Mouse (Mus musculus) layer of hippocampus, adult 11-12 months (tissue): Measurements from ENCODE around the gene Fam84b.
A peak's percentile ranks its signal among the peaks of the same experiment; 100 is the strongest.

Source experiments
- DNase-seq: peaks from one replicate; pipeline ENCODE4 v3.0.0; 2022; ENCODE audit warnings: low spot score

Gene Fam84b

DNA sequence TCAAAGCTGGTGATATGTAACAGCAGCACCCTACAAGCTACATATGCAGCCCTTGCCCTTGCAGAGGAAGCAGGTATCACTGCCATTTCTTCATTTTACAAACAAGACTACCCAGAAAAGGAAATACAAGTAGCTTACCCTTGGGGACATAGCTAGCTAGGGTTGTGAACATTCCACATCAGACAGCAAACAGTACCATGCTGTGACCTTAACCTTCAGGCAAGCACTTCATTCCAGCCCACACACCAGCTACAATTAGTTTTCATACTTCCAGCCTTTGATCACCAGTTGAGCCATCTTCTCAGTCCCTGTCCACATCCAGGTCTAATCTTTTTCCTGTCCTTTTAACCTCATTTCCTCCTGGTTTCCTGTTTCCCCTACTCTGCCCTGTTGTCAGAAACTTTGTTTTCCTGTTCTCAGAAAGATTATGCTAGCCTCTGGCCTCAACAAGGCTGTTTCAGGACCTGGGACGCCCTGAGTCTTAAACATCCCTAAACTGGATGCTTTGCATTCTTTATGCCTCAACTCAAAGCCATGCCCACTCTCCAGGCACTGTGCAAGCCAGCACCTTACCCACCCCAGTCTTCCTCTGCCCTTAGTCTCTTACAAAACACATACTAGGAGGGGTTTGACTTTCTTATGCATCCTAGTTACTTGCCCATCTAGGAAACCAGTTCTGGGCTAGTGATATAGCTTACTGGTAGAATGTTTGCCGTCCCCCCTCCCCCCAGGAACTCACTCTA lies 19.9 kb downstream of the Fam84b start:
- no peak for DNase-seq

DNA sequence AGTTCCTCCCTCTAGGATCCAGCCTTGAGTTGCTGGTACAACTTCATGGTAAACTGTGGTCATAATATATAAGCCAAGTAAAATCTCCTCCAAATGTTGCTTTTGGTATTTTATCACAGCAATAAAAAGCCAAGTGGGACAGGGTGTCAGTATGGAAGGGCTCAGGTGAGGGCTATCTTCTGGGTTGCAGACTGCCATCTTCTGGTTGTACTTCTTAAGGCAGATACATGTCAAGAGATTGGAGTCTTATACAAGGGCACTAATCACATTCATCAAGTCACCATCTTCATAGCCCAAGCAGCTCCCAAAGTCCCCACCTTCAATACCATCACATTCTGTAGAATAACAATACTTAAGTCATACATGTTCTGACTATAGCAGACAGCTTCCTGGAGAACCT lies 21.0 kb downstream of the Fam84b start:
- DNase-seq, result no peak

DNA sequence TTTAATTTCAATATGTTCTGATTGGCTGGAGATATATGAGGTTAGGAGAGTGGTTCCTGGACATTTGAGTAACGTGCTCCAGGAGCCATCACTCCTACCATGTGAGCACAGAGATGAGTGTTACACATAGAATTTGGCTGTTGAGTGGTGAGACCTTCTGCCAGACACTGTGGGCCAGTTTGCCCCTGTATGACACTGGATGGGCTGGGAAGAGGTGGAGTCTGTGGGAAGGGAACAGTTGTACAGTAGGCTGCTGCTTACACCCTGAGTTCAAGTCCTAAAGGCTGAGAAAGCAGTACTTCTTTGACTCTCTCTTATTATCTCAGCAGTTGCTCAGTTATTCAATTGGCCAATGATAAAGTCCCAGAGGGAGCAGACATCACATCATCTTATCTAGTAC lies 27.4 kb downstream of the Fam84b start:
- DNase-seq, result no peak

DNA sequence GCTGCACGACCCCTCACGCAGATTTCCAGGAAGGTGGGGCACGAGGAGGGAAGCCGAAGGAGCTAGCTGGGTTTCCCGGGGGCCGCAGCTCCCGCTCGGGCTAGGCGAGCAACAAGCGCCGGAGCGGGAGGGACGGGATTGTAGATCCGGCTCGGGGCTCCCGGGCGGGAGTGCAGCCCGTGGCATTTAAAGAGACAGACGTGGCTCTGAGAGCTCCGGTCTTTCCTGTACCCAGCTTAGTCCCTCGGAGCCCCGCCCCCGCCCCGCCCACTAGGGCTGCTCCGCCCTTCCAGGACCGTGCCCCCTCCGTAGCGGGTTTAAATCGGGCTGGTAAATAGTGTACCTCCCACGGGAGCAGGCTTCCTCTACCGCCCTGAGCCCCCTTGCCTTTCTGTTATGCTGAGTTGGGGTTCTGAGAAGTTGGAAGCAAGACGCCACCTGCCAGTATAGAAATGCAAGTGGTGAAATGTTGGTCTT lies 28.8 kb downstream of the Fam84b start:
- DNase-seq, result peak; percentile 89

DNA sequence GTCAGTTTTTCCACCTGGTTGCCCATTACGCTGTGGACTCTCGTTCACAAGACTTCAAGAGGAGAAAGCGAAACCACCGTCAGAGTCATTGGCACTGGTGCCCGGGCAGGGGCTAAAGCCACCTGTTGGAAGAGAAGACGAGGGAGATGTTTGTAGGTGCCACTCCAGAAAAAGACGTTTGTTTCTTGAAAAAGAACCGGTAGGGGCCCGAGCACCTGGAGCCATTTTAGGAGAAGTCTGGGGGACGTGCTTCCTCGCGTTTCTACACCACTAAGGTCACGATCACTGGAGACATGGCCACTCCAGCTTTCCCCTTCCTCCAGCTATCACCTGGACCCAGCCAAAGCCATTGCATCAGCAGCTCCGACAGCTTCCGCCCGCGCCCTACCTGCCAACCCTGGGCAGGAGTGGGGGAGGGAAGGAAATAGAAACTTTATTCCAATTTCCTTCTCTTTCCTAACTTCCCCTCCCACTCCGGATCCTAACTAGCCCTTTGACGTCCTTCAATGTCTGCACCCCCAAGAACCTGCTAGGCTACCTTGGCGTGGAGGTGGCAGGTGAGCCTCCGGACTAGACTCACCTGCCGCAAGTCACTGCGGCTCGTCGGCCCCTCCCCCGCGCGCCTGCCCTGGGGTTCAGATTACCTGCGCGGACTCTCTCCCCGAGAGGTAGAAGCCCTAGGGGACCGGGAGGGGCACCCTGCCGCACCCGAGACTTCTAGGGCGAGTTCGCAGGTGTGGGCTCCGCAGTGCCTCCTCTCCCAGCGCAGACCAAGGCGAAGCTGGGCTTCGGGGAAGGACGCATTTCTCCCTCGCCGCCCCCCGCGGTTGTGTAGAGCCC lies 29.5 kb downstream of the Fam84b start:
- DNase-seq, result peak; percentile 13

DNA sequence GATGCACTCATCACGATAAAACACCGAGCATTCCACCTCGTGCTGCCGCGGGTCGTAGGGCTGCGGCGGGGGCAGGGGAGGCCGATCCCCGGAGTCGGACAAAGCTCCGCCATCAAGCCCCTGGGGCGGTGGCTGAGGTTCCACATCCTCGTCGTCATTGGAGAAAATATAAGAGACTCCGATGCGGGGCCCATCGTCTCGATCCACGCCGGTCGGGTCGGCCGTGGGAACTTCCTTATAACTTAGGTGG lies 30.0 kb downstream of the Fam84b start:
- DNase-seq, result no peak

DNA sequence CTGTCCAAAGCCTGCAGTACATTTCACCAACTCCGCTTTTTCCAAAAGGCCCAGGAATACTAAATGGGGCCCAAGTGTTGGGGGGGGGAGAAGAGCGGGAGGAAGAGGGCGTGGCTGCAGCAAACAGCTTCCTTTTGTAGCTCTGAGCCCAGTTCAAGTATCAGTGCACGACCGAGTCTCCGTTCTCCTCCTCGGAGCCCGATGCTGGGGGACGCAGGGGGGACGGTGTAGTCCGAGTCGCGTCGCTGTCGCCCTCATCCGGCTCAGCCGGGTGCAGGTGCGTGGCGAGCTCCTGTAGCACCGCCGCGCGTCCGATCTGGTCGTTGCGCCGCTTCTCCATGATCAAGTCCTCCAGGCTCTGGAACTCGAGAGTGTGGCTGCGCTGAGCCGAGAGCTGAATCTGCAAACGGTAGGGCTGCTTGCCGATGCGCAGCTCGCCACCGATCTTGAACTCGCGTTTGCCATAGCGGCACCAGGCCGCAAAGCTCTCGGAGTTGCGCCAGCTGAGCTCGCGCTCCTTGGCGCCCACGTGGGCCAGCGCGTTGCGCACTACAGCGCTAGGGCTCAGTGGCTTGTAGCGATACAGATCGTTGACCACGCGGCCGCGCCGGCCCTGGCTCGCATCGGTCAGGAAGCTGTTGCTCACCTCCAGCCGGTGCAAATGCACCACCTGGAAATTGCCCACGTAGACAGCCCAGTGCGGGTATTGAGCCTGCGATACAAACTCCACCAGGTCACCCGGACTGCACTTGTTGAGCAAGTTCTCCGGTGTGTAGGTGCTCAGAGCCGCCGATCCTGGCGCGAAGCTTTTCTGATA lies 30.6 kb downstream of the Fam84b start:
- peak; percentile 72 for DNase-seq

DNA sequence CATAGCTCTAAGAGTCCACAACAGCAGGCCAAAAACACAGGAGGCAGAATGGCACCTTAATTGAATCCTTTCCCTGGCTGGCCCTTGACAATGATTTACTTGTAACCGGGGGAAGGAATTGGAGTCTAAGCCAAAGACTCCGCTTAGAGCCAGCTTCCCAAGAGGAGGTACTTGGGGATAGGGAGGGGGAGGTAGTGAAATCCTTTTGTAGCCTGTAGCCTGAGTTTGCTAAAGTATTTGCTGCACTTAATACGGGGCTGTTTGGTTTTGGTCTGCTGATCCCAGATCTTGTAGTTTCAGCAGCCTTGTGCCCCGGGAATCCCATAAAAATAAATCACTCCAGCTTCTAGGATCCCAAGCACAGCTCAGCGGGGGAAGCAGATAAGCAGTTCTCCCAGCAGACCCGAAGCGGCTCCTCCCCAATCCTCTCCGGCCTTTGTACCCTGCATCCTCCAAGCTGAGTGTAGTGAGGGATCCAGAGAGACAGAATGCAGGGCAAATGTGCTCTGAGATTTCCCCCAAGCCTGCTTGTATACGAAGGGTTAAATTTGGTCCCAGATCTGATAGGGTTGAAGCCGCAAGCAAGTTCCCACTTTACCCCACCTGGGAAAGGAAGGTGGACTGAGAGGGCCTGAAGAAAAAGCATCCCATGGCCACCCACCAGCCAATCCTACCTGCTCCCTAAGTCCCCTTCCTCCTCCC lies 31.3 kb downstream of the Fam84b start:
- peak; percentile 23 for DNase-seq

DNA sequence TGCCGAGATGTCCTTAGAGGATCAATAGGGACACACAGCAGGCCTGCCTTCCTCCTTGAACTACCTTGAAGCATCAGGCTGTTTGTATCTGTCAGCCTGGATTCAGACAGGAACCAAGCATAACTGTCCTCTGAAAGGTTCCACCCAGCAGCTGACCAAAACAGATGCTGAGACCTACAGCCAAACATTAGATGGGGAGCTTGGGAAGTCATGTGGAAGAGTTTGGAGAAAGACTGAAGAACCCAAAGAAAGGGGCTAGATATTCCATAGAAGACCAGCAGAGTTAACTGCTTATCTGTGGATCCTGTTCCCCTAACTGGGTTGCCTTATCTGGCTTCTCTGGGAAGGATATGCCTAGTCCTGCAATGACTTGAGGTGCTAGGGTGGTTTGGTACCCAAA lies 35.1 kb downstream of the Fam84b start:
- DNase-seq, result no peak

DNA sequence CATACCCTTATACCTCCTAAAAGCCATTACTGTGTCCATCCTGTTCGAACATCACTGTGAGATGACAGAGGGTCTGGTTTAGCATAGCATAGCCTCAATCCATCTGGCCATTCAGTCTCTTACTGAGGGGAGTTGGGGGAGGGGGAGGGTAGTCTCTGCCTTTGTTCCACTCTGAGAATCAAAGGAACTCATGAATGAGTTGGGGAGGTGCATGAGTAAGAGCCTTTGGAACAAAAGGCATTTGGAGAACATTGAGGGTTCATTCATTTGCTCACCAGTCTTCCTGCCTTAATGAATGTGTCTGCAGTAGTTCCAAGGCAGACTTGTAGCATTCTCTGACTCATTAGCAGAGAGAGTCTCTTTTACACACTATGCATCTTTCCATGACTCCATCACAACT lies 37.1 kb downstream of the Fam84b start:
- DNase-seq, result no peak

DNA sequence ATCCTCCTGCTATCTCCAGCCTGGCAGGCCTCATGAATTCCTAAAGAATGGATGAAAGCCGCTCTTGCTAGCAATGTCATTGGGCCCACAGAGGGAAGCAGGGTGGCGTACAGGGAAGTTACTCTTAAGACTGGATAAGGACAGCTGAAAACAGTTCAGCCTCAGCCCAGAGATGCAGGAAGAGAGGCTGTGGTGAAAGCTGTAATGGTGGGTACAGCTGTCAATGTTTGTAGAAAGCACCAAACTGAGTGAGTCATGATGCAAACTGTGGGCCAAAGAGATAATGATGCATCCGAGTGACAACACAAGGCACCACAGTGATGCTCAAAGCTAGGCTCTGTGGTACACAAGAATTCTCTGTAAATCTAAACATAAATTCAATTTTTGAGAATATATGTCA lies 39.0 kb downstream of the Fam84b start:
- no peak for DNase-seq

DNA sequence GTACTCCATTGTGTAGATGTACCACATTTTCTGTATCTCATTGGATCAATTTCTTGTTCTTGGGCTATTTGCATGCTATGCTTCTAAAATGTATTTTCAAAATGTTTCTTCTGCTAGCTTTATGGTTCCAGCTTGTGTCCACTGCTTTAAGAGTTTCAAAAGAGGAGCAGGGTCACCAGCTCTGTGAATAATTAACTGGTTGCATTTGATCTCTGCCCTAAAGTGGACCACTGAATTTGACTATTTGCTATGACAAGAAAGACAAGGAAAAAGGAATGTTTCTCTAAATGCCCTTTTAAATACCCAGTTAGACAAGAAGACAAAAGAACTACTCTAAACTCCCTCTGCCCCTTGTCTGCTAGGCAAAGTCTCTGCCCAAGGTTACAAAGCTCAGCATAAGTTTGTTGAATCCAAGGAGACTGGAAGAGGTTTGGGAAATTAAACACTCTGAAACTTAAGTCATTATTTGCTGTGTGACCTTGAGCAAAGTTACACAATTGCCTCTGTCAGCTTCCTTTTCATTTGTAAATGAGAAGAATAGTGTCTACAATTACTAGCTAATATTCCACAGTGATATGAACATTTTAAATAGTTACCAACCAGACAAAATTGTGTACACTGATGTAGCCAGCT lies 60.4 kb downstream of the Fam84b start:
- DNase-seq, result no peak

DNA sequence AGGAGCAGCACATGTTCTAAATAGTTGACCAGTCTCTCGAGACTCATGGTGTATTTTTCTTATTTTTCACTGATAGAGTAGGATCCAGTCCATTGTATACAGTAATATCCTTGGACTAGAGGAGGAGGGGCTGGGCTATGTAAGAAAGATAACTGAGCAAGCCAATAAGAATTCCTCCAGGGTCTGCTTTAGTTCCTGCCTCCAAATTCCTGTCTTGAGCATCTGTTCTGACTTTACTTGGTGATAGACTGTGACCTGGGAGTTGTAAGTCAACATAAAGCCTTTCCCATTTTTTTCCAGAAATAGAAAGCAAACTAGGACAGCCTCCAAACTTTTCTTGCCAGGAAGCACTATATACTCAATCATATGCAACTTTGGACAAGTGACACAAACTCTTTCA lies 64.5 kb downstream of the Fam84b start:
- no peak for DNase-seq

DNA sequence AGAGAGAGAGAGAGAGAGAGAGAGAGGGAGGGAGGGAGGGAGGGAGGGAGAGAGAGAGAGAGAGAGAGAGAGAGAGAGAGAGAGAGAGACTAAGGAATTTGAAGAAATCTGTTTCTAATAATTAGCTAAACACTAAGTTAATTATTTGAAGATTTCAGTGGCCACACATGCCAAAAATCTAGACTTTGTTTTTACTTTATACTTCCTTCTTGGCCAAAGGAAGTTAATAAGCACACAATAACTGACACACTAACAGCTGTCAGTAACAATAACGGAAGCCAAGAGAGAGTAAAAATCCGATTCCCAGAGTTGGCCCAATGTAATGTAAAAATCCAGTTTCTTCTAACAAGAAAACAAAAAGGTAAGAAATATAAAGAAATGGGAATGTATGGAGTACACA lies 69.8 kb downstream of the Fam84b start:
- DNase-seq, result no peak

DNA sequence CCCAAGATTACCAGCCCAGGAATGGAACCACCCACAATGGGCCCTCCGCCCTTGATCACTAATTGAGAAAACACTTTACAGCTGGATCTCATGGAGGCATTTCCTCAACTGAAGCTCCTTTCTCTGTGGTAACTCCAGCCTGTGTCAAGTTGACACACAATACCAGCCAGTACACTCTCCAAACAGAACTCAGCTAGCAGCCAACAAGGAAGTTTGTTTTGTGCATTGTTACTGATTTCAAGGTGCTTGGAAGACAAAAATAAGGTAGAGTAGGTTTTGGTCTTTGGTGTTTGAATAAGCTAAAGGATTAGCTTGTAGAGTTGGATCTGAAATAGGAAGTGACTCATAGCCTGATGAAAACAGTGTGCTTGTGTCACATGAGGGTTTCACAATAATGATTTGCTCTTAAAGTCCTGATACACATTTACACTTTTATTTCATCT lies 74.0 kb downstream of the Fam84b start:
- no peak for DNase-seq

DNA sequence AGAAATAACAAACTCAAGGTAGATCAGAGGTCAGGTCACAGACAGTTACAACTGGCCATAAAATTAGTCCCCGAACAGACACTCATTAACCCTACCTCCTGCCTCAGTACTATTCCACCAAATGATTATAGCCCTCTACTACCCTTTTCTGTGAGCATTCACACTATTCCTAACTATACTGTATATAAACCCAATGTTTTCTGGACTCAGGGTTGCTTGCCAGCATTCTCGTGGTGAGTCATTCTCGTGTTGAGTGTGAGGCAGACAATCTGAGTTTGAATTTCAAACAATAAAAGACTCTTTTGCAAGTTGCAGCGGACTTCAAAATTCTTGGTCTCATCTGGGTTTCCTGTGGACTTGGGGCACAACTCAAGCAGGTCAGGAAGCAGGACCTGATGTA lies 74.5 kb downstream of the Fam84b start:
- DNase-seq, result no peak
